Mouse (Mus musculus): ENCODE results near the gene Prkar1a. TPM values are rescaled to one million over a fixed set of nuclear protein-coding genes. Genes with fewer than 3 reads are reported as not detected.
"Not testable (repeated sequence)": the region's sequence is repeated elsewhere in the genome, so short reads cannot be mapped to it uniquely, and the experiment has no call there.

Prkar1a gene
- polyA plus RNA-seq, 1 experiment from 2014 or later, result 324 TPM

DNA sequence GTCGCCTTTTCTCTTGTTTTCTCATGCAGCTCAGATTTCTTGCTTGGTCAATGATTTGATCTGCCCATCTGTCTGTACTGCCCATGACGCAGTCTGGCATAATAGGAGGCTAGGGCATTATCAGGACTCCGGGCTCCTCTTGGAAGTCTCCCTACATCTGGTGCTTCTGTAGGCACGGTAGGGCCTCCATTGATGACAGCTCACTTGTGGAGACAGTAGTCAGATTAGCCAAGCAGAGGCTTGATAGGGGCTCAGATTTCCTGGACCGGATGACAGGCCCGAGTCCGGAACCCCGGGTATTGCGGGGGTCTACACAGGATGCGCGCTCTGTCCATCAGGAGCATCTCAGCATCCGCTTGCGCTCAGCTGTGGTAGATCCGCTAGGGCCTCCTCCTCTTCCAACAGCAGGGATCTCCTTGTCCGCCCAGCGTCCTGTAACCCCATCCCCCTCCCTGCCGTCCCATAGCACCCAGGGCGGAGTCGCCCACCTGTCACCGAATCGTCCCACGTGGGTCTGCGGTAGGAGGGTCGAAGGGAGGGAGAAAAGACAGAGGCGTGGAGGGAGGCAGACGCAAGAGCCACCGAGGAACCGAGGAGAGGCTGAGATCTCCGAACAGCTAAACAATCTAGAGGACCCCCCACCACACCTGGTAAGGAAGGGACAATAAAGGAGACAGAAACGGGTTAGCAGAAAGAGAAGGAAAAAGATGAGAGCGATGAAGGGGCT is 933 bp downstream of the Prkar1a start:
- peak overlapping the region; percentile 96 for H3K27ac ChIP-seq
- H3K4me3 ChIP-seq, result peak overlapping the region; percentile 93
- no peaks in the 10 kb centered on the region for H3K9me3 ChIP-seq
- H3K4me2 ChIP-seq, result peak overlapping the region; percentile 92
- H3K36me3 ChIP-seq, result peaks cover 14% of the 10 kb centered on the region
- 2% methylated on average over 31 of the region's 31 CpGs for WGBS
- peaks cover 29% of the 10 kb centered on the region for H3K4me1 ChIP-seq
- no peaks in the 10 kb centered on the region for H3K27me3 ChIP-seq
- peak overlapping the region; percentile 97 for H3K9ac ChIP-seq
- peak; percentile 68 for ATAC-seq (ENCODE audit: insufficient number of reproducible peaks, insufficient read depth, low FRiP score, low TSS enrichment, low read depth)

GRCm38 (mm10) chr11:109650788-109651565 is 1.8 kb downstream of the Prkar1a start:
- peak overlapping the region; percentile 92 for H3K4me2 ChIP-seq
- WGBS, result under 1% methylated on average over 70 of the region's 90 CpGs
- no peaks in the 10 kb centered on the region for H3K9me3 ChIP-seq
- peaks cover 21% of the 10 kb centered on the region for H3K36me3 ChIP-seq
- ATAC-seq (ENCODE audit: insufficient number of reproducible peaks, insufficient read depth, low FRiP score, low TSS enrichment, low read depth), result peak; percentile 91
- H3K9ac ChIP-seq, result peak overlapping the region; percentile 97
- H3K4me3 ChIP-seq, result peak overlapping the region; percentile 93
- H3K4me1 ChIP-seq, result peaks cover 29% of the 10 kb centered on the region
- H3K27ac ChIP-seq, result peak overlapping the region; percentile 96
- no peaks in the 10 kb centered on the region for H3K27me3 ChIP-seq

- H3K27me3 ChIP-seq, result no peaks in the 10 kb centered on the region
- H3K4me3 ChIP-seq, result peak overlapping the region; percentile 93
- peaks cover 28% of the 10 kb centered on the region for H3K36me3 ChIP-seq
- peak overlapping the region; percentile 97 for H3K9ac ChIP-seq
- peaks cover 29% of the 10 kb centered on the region for H3K4me1 ChIP-seq
- peak overlapping the region; percentile 92 for H3K4me2 ChIP-seq
- peak overlapping the region; percentile 96 for H3K27ac ChIP-seq
- H3K9me3 ChIP-seq, result no peaks in the 10 kb centered on the region
- WGBS, result under 1% methylated on average over 21 of the region's 21 CpGs
- ATAC-seq (ENCODE audit: insufficient number of reproducible peaks, insufficient read depth, low FRiP score, low TSS enrichment, low read depth), result no peak
These were observed 2.4 kb downstream of the Prkar1a start for GRCm38 (mm10) chr11:109651566-109652024.

GRCm38 (mm10) chr11:109652505-109652904 is 3.3 kb downstream of the Prkar1a start:
- Histone ChIP-seq H3K27me3 (no peaks in the 10 kb centered on the region), H3K27ac (no peak overlapping the region)

DNA sequence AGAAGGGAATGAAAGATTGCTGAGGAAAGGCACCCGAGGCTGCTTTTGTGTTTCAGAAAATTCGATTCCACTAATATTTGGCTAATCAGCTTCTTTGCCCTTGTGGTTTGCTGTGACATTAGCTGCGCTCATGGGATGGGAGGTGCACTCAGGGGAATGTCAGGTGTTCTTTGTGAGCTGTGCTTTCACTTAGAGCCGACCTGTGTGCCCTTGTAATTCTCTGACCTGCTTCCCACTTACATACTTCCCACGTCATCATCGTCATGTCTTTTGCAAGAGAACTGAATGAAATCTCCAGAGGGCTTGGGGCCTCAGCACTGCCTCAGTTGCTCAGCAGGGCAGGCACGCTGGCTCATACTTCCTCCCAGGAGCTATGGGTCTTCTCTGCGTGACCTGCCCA is 4.0 kb downstream of the Prkar1a start:
- Histone ChIP-seq H3K36me3 (peaks cover 38% of the 10 kb centered on the region), H3K27ac (no peak overlapping the region), H3K4me2 (peak overlapping the region; percentile 92), H3K27me3 (no peaks in the 10 kb centered on the region), H3K4me1 (peaks cover 29% of the 10 kb centered on the region), H3K9ac (no peak overlapping the region), H3K4me3 (0 out of 2 replicates have a peak overlapping the region, but pooled peaks have one; percentile 13), H3K9me3 (no peaks in the 10 kb centered on the region)
- no peak for ATAC-seq (ENCODE audit: insufficient number of reproducible peaks, insufficient read depth, low FRiP score, low TSS enrichment, low read depth)
- 65% methylated on average over 8 of the region's 8 CpGs for WGBS

More at GRCm38 (mm10) chr11:109652505-109652904, 3.3 kb downstream of the Prkar1a start:
- Histone ChIP-seq H3K4me3 (peak overlapping the region; percentile 93), H3K9me3 (no peaks in the 10 kb centered on the region), H3K4me1 (peaks cover 29% of the 10 kb centered on the region), H3K9ac (peak overlapping the region; percentile 97), H3K4me2 (peak overlapping the region; percentile 92), H3K36me3 (peaks cover 37% of the 10 kb centered on the region)
- 51% methylated on average over 6 of the region's 6 CpGs for WGBS
- no peak for ATAC-seq (ENCODE audit: insufficient number of reproducible peaks, insufficient read depth, low FRiP score, low TSS enrichment, low read depth)

DNA sequence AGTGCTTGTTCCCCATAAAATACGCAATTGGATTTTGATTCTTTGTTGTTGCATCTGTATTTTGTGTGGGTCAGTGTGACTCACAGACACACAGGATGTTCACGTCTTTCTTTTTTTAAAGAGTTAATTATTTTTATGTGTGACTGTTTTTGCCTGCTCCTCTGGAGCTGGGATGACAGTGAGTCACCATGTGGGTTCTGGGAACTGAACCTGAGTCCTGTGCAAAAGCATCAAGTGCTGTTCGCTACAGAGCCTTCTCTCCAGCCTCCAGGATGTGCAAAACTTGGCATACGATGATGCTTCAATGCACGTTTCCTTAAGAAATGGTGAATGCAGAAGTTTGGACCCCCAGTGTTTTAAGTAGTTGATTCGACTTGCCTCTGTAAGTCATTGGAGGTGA is 5.4 kb downstream of the Prkar1a start:
- Histone ChIP-seq H3K27me3 (no peaks in the 10 kb centered on the region), H3K4me1 (peaks cover 25% of the 10 kb centered on the region), H3K36me3 (peaks cover 45% of the 10 kb centered on the region), H3K4me3 (no peak overlapping the region), H3K27ac (no peak overlapping the region), H3K9ac (no peak overlapping the region), H3K9me3 (no peaks in the 10 kb centered on the region), H3K4me2 (no peak overlapping the region)
- no peak for ATAC-seq (ENCODE audit: insufficient number of reproducible peaks, insufficient read depth, low FRiP score, low TSS enrichment, low read depth)
- WGBS, result 90% methylated on average over 6 of the region's 6 CpGs

- Histone ChIP-seq H3K4me2 (no peak overlapping the region), H3K36me3 (peaks cover 62% of the 10 kb centered on the region), H3K27me3 (no peaks in the 10 kb centered on the region), H3K9me3 (no peaks in the 10 kb centered on the region), H3K27ac (no peak overlapping the region), H3K4me1 (peaks cover 20% of the 10 kb centered on the region), H3K9ac (no peak overlapping the region), H3K4me3 (no peak overlapping the region)
- no peak for ATAC-seq (ENCODE audit: insufficient number of reproducible peaks, insufficient read depth, low FRiP score, low TSS enrichment, low read depth)
- 88% methylated on average over 7 of the region's 7 CpGs for WGBS
These were observed 7.0 kb downstream of the Prkar1a start for GRCm38 (mm10) chr11:109656232-109656631.

DNA sequence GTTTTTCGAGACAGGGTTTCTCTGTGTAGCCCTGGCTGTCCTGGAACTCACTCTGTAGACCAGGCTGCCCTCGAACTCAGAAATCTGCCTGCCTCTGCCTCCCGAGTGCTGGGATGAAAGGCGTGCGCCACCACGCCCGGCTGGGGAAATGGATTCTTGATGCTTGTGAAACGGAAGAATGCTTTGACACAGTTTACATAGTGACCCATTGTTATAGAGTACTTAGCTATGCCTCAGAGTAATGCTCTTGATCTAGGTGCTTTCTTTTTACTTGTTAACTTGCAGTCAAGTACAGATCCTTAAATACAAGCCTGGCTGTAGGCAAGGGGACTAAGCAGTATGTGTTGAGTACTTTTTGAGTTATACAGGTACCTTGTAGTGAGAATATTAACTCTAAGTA is 11.3 kb downstream of the Prkar1a start:
- not testable (repeated sequence) for H3K9ac ChIP-seq; H3K4me3 ChIP-seq; H3K4me2 ChIP-seq; H3K27me3 ChIP-seq; H3K4me1 ChIP-seq; H3K27ac ChIP-seq; ATAC-seq (ENCODE audit: insufficient number of reproducible peaks, insufficient read depth, low FRiP score, low TSS enrichment, low read depth); H3K9me3 ChIP-seq
- WGBS, result 93% methylated on average over 8 of the region's 8 CpGs
- peaks cover 83% of the 10 kb centered on the region for H3K36me3 ChIP-seq

- no peak overlapping the region for H3K27ac ChIP-seq
- no peak overlapping the region for H3K4me2 ChIP-seq
- no peak overlapping the region for H3K4me3 ChIP-seq
- peaks cover 4% of the 10 kb centered on the region; the same call in 1 of the 2 replicates for H3K4me1 ChIP-seq
- peaks cover 88% of the 10 kb centered on the region for H3K36me3 ChIP-seq
- no peak for ATAC-seq (ENCODE audit: insufficient number of reproducible peaks, insufficient read depth, low FRiP score, low TSS enrichment, low read depth)
- no peaks in the 10 kb centered on the region for H3K9me3 ChIP-seq
- WGBS, result 87% methylated on average over 13 of the region's 13 CpGs
- H3K9ac ChIP-seq, result no peak overlapping the region
- H3K27me3 ChIP-seq, result no peaks in the 10 kb centered on the region
These were observed 15.1 kb downstream of the Prkar1a start for GRCm38 (mm10) chr11:109664293-109664692.

DNA sequence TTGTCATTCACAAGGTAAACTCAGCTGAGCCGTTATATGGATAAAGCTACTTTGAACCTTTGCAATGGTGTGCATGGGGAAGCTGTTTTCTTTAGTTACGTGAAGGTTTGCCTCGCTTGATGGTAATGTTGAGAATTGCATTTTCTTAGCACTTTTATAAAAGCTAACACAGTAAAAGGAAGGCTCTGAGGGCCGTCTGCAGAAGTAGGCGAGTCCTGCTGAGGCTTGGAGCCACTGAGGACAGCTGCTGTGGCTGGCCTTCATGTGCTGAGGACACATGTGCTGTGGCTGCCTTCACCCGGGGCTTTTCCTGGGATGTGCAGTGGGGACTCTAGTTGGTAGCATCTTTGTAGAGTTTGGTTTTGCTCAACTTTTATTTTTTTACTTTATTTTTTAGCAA is 16.2 kb downstream of the Prkar1a start:
- Histone ChIP-seq H3K4me3 (no peak overlapping the region), H3K4me1 (peaks cover 7% of the 10 kb centered on the region; the same call in 1 of the 2 replicates), H3K4me2 (no peak overlapping the region), H3K9ac (no peak overlapping the region), H3K9me3 (no peaks in the 10 kb centered on the region), H3K27ac (no peak overlapping the region), H3K36me3 (peaks cover 83% of the 10 kb centered on the region), H3K27me3 (no peaks in the 10 kb centered on the region)
- WGBS, result 85% methylated on average over 6 of the region's 6 CpGs
- ATAC-seq (ENCODE audit: insufficient number of reproducible peaks, insufficient read depth, low FRiP score, low TSS enrichment, low read depth), result no peak

DNA sequence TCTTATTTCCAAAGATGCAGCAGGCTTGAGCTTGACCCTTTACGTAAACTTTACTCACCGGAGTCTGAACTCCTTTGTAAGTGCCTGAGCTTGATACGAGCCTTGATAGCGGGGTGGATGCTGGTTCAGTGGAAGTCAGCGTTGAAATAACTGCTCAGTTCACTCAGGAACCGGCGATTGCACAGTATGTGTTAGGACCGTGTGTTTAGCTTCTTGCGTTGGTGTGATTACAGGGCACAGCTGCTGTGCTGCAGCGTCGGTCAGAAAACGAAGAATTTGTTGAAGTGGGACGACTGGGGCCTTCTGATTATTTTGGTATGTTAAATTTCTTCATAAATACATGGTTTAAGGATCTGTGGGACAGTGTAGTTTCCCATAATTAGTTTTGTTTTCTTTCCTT is 17.2 kb downstream of the Prkar1a start:
- no peak overlapping the region for H3K27ac ChIP-seq
- H3K9ac ChIP-seq, result no peak overlapping the region
- WGBS, result 94% methylated on average over 13 of the region's 13 CpGs
- no peak for ATAC-seq (ENCODE audit: insufficient number of reproducible peaks, insufficient read depth, low FRiP score, low TSS enrichment, low read depth)
- no peak overlapping the region for H3K4me3 ChIP-seq
- H3K9me3 ChIP-seq, result no peaks in the 10 kb centered on the region
- H3K4me1 ChIP-seq, result peaks cover 17% of the 10 kb centered on the region
- no peak overlapping the region for H3K4me2 ChIP-seq
- peaks cover 77% of the 10 kb centered on the region for H3K36me3 ChIP-seq
- no peaks in the 10 kb centered on the region for H3K27me3 ChIP-seq

Data from embryonic facial prominence, embryonic 13.5 days (tissue).